Mouse (Mus musculus) splenic B cell, adult 2 months (primary cell): ENCODE results near the gene Gper1.

Experiments used
- DNase-seq: peaks from one replicate; pipeline ENCODE4 v3.0.0-alpha.2; 2011; ENCODE audit warnings: low read depth, low spot score
- H3K27me3 ChIP-seq: 2 replicates; pipeline ENCODE4 v1.6.1; 2012; ENCODE audit warnings: mild to moderate bottlenecking, low read length, moderate library complexity, mixed read lengths; ENCODE audit not compliant: control insufficient read depth, poor library complexity, insufficient read depth, severe bottlenecking
- H3K36me3 ChIP-seq: 2 replicates; pipeline ENCODE4 v1.6.1; 2012; ENCODE audit warnings: mild to moderate bottlenecking, low read length, moderate library complexity, mixed read lengths; ENCODE audit not compliant: control insufficient read depth, poor library complexity, insufficient read depth, severe bottlenecking

The Gper1 gene

DNA sequence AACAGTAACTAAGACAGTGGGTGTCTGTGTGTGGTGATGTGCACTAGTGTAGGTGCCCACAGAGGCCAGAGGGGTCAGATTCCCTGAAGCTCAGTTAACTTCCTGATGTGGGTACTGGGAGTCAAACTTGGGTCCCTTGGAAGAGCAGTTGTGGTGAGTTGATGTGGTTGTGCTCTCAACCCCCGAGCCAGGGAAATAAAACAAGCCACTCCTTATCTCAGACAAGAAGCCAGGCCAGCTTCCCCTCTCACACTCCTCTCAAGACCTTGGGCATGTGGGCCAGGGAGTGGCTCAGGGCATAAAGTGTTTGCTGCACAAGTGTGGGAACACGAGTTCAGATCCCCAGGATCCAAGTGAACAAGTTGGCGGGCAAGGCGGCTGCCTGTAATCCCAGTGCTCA is 43.9 kb downstream of the Gper1 start:
- DNase-seq = no peak

GRCm38 (mm10) chr5:139467998-139468397 is 45.0 kb downstream of the Gper1 start:
- DNase-seq = peak; percentile 31
- no peaks in the 10 kb centered on the region for H3K27me3 ChIP-seq
- peaks cover 3% of the 10 kb centered on the region; the same call in 1 of the 2 replicates for H3K36me3 ChIP-seq

More for the DNA sequence above, 43.9 kb downstream of the Gper1 start:
- Histone ChIP-seq H3K36me3 (no peaks in the 10 kb centered on the region), H3K27me3 (no peaks in the 10 kb centered on the region)

DNA sequence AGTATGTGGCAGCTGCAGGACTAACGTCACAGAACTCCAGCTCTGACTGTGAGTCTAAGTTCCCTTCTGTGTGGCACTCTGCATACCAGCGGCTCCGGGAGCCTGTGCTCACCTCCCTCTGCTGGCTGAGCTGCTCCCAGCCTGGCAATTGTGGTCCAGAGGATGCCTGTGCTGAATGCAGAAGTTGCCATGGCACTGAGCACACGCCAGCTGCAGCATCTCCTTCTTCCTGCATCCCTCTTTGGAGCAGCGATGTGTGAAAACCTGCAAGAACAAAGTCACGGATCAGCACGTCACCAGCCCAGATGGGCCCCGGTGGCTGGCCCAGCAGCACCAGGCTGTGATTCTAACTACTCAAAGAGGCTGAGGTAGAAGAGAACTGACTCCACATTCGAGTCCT is 51.8 kb downstream of the Gper1 start:
- no peak for DNase-seq
- Histone ChIP-seq H3K27me3 (no peaks in the 10 kb centered on the region), H3K36me3 (peaks cover 12% of the 10 kb centered on the region)
